Mouse (Mus musculus): ENCODE results near the gene Spats1.
"Not testable (repeated sequence)": the region's sequence is repeated elsewhere in the genome, so short reads cannot be mapped to it uniquely, and the experiment has no call there.

Gene Spats1

DNA sequence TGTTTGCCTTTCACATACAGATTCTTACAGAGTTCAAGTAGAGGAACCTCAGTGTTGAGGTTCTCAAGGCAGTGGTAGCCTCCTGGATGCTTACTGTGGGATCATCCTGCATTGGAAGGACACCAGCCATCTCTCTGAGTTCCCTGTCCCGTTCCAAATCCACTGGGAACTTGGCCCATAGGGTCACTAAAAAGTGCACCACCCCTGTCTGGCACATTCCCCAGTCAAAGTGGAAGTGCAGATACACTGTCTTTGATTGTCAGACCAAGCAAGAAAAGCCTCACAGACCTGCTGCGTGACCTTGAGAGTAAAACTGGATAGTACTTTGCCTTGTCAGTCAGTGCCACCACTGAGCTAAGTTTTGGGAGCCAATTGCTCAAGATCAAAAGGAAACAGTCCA lies 28.2 kb downstream of the Spats1 start:
- no peak for DNase-seq (ENCODE audit: low spot score in 2 of 2)

DNA sequence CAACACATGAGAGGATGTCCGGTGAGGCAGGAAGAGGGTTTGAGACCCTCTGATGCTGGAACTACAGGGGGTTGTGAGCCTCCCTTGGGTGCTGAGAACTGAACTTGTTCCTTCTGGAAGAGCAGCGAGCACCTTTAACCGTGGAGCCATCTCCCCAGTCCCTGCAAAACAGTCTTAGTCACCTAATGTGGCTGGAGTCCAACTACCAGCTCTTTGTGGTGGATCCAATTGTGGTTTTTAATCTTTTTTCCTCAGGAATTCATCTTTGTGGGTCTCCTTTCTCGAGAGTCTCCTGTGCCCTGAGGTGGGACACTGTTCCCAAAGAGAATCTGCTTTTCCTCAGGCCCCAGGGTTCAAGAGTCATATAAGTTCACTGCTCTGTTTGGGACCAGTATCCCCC lies 29.3 kb downstream of the Spats1 start:
- DNase-seq (ENCODE audit: low spot score in 2 of 2), result no peak

DNA sequence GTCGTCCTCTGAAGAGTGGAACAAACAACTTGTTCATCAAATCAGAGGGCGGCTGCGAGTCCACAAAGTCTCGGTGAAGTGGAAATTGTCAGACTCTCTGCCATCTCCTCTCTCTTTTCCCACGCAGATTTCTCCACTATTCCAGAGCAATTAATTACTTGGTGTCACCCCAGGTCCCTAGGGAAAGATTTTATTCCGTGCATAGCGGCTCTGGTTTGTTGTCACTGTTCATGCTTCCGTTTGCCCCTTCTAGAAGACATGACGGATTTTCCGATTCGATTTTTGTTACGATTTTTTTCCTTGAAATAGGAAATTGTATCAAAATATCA lies 41.0 kb downstream of the Spats1 start:
- no peak for DNase-seq (ENCODE audit: low spot score in 2 of 2)

DNA sequence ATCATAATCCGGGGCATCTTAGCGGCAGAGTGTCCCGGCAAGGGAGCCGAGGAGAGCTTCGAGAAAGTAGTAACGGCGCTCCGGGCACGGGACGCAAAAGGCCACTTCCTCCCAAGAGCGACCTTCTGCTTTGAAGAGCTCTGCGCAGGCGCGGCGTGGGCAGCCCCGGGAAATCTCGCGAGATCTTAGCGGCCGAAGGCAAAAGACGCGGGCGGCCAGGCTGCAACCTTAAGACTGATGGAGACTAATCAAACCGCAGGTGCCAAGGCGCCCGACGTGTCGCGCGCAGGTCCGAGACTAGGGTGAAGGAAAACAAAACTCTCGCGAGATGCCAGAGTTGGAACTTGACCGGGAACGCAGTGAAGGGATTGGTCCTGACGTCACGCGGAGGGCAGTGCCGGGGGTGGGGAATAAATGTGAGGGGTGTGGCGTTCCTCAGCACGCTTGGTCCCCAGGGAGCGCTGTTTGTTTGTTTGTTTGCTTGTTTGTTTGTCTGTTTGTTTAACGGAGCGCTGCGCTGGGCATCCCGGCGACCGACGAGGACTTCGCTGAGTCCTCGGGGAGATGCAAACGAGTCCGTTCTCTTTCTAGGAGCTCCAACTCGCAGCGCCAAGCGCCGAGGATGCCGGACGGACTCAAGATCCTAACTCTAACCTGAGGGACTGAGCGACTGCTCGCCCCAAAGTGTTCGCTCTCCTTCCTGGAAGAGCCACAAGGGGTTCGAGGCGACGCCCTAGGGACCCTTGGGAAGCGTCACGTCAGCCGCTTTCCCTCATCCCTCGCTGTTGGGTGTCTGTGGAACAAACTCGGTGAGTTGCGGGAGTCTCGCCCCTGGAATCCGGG lies 41.6 kb downstream of the Spats1 start, which contains the start of gene Cdc5l:
Gene Cdc5l (minus strand): TSS at position 319 of the 843 bp plus-strand sequence.
- peak; percentile 87 to 94 for DNase-seq (ENCODE audit: low spot score in 2 of 2)

DNA sequence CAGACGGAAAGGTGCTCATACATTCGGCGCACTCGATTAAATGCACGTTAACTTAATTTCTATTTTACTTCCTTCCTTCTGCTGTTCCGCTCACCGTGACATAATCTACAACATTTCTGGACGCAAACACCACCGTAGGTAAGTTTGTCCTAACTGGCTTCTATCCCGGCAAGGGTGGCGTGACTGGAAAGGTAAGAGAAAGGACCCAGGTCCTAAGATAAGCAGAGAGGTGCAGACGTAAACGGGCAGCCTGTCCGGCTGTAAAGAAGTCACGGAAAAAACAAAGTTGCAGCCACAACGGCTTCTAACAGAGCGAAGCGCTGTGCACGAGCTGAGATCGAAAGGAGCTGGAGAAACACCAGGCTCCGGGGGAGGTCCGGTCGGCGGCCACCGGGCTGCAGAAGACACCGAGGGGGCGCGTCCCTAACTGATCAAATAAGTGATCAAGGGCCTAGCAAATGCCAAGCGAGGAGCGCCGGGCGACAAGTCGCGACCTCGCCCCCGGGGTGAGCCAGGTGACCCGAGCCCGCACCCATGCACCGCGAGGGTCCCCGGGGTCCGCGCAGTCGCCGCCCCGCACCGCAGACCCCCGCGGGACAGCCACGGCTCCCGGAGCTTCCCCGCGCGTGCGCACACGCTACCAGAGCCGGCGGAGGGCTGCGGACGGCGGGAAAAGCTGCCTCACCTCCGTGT lies 42.4 kb downstream of the Spats1 start:
- DNase-seq (ENCODE audit: low spot score in 2 of 2), result no peak

DNA sequence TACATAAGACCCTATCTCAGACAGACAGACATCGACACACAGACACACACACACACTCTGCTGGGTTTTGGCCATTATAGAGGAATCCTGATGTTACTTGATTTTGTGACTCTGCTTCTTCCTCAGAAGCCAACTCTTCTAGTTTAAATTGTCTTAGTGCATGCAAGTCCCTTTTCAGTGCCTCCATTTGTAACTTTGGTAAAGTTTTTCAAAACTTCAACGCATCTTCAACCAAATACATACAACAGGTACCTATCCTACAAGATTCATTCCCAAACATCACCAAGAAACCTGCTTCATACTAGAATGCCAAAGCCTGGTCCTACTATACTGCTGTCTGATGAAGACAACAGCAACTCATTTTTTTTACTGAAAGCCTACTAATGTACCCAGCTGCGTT lies 43.2 kb downstream of the Spats1 start:
- no peak for DNase-seq (ENCODE audit: low spot score in 2 of 2)

DNA sequence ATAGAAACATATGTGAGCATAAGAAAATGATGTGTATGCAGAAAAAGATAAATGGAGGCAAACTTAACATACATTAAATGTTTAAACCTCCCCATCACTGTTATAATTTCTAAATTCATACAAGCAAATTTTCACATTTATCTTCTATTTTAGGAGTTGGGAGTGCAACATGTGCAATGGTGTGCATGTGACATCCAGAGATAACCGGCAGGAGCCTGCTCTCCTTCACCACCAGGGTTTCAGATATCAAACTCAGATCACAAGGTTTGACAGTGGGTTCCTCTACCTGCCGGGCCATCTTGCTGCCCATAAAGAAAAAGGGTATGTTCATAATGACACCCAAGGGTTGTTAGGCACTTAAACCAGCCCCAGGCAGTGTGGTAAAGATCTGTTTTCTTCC lies 57.8 kb downstream of the Spats1 start:
- no peak for DNase-seq (ENCODE audit: low spot score in 2 of 2)

DNA sequence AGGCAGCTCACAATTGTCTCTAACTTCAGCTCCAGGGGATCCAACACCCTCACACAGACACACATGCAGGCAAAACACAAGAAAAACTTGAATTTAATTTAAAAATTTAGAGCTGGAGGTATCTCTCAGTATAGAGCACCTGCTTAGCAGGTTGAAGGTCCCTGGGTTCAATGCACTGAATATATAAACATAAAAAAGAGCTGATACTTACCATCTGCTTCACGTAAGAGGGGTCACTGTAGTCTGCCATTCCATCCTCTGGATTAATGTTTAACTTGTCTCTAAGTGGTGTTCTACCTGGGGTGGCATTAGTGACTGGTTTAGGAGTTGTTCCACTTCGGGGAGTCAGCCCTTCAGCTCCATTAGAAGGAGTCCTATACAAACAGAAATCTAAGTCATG lies 63.6 kb downstream of the Spats1 start:
- not testable (repeated sequence) for DNase-seq (ENCODE audit: low spot score in 2 of 2)

DNA sequence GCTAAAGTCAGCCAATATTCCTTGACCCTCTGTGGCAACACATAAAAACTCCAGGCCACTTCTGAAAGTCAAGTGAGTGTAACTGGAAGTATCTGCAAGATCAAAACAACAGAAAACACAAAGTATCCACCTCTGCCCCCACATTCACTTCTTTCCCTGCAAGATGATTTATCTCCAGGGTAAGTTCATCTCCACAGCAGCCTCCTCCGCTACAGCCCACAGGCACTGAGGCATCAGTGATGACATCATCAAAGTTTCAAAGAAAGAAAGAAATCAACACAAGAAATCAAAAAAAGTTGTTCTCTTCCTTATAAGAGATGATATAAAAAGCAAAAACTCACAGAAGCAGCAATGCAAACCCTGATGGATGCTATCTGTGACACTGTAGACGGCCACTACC lies 66.5 kb downstream of the Spats1 start:
- DNase-seq (ENCODE audit: low spot score in 2 of 2), result no peak

DNA sequence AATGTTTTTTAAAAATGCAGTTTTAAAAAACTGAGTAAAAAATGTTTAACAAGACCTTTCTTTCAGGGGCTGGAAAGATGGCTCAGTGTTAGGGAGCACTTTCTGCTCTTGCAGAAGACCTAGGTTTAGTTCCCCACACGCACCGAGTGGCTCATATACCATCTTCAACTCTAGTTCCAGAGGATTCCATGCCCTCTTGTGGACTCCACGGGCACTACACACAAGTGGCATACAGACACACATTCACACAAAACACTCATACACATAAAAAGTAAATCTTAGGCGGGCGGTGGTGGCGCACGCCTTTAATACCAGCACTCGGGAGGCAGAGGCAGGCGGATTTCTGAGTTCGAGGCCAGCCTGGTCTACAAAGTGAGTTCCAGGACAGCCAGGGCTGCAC lies 68.9 kb downstream of the Spats1 start:
- DNase-seq (ENCODE audit: low spot score in 2 of 2), result no peak

DNA sequence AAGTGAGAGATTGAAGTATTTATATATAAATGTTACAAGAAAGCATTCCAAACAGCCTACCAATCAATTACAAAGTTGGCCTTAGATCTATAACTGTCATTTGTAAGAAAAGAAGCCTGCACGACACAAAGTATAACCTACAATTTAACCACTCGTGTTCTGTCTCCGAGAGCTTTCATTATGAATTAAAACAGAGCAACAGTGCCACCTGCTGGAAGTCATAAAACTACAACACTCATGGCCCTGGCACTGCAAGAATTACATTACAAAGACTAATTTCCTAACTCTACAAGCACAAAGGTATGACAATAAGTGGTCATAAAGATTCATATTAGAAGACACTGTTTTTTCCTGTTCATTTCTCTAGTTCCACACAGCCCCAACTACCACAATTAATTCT lies 72.0 kb downstream of the Spats1 start:
- DNase-seq (ENCODE audit: low spot score in 2 of 2), result peak in 1 of 2 experiments; percentile 61

DNA sequence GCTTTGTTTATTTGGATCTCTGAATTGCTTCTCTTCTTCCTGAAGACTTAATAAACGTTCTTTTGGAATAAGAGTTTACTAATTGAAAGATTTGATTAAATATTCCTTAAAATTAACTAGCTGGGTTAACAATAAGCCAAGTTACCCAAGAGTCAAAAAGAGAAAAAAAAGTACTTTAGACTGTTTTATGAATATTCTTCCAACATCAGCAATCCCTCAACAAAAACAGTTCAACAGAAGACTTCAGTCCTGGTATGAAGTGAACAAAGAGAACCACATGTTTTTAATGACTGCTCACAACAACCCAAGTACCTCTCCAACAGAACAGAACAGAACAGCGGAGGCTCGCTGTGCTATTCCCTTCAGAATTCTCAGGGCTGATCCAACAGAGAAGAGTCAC lies 72.6 kb downstream of the Spats1 start:
- DNase-seq (ENCODE audit: low spot score in 2 of 2), result no peak

DNA sequence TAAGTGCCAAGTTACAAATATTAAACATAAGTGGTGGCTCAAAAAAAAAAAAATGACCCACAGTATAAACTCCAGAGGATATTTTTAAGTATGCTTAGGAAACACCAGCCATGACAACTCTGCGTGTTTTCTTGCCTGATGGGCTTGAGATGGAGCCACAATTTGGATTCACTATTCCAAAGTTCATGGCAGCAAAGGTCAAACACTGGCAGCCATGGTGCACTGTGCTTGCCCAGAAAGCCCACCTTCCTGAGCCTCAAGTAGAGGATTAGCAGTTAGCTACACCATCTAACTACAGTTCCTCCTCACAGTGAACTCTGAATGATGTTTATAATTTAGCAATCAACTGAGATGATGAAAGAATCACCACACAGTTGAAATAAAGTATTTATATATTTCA lies 73.1 kb downstream of the Spats1 start:
- DNase-seq (ENCODE audit: low spot score in 2 of 2), result no peak

DNA sequence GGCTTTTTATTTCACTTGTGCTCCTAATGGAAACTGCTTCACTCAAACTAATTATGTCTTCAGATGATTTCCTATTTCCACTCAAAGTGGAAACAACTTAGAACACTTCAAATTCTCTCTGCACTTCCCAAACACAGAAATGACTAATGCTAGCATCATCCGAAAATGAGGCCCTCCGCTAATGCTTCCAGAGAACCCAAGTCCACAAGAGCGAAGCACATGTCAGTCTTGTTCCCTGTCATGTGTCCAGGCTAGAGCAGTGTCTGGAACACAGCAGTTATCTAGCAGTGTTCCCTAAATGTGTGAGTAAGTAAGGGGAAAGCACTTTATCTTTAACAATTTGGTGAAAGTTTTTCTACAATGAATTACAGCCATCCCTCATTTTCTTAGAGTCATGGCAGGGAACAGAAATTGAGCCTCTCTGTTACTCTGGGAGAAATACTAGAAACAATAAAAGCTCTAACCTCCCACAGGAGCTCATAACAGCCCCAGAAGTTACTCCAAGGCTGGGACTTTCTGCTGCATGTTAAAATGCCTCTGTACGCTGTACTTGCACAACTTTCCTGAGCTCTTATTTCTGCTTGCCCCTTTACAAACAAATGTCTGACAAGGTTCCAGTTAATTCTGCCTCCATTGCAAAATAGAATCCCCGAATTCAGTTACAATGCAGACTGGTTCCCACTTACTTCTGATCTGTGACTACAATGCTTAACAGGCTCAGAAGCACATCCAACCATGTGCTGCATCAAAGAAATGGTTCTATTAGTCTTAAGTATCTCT lies 73.9 kb downstream of the Spats1 start:
- no peak for DNase-seq (ENCODE audit: low spot score in 2 of 2)

DNA sequence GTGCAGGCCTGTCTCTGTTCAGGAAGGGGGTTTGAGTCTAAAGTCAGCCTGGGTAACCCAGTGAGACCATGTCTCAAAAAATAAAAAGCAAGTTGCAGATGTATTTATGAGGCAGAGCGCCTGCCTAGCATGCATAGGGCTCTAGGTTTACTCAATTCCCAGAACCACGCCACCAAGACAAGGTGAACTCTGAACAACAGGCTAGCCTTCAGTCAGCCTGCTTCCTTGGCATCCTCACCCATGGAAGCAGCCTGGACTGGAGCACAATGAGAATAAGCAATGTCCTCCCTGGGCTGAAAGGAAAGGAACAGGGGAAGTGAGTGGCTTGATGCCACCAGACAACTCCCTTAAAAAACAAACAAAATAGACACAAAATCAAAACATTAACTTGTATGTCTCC lies 77.2 kb downstream of the Spats1 start:
- DNase-seq (ENCODE audit: low spot score in 2 of 2), result no peak

DNA sequence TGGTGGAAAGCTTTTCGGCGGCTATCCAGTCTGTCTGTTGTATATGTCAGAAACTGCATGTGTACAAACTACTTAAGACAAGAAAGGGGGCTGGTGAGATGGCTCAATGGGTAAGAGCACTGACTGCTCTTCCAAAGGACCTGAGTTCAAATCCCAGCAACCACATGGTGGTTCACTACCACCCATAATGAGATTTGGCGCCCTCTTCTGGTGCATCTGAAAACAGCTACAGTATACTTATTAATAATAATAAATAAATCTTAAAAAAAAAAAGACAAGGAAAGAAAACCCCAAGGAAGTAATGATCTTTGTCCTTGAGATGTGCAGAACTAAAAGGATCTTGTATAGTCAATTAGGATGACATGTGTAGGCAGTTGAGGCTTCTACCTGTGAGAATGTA lies 77.7 kb downstream of the Spats1 start:
- no peak for DNase-seq (ENCODE audit: low spot score in 2 of 2)

DNA sequence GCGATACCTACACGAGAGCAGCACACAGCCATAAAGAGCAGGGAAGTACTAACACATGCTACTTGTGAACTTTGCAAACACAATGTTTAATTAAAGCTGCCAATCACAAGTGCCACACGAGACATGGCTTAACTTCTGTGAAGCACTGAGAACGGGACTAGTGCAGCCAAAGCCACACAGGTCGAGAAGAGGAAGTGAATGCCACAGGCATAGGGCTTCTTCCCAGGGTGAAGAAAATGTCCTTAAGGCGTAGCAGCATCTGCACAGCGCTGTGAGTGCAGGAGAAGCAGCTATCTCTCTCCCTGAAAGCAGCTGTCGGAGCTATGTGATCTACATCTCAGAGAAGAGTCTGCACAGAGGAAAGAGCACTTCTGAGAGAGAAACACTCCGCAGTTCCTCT lies 80.6 kb downstream of the Spats1 start:
- DNase-seq (ENCODE audit: low spot score in 2 of 2), result no peak

DNA sequence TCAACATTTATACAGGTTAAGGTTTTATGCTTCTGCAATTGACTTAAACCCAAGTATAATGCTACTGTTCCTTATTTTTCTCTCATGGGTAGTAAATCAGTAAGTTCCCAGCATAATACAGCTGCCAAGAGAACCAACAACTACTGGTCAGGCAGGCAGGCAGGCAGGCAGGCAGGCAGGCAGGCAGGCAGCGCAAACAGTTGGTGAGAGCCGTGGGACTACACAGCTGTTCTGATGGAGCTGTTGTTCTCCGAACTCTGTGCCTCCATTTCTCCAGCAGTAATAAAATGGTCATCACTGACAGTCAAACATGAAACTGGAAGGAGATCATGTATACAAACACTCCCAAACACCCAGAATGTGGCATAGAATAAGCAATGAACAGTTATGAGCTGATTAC lies 81.5 kb downstream of the Spats1 start:
- no peak for DNase-seq (ENCODE audit: low spot score in 2 of 2)
